Mouse (Mus musculus) lung, postnatal 25 days (tissue): Measurements from ENCODE around the gene Rps24.
A peak's percentile ranks its signal among the peaks of the same experiment; 100 is the strongest.

Source experiments
- DNase-seq: peaks from one replicate; pipeline ENCODE4 v3.0.0; 2022; ENCODE audit warnings: low spot score

The Rps24 gene

DNA sequence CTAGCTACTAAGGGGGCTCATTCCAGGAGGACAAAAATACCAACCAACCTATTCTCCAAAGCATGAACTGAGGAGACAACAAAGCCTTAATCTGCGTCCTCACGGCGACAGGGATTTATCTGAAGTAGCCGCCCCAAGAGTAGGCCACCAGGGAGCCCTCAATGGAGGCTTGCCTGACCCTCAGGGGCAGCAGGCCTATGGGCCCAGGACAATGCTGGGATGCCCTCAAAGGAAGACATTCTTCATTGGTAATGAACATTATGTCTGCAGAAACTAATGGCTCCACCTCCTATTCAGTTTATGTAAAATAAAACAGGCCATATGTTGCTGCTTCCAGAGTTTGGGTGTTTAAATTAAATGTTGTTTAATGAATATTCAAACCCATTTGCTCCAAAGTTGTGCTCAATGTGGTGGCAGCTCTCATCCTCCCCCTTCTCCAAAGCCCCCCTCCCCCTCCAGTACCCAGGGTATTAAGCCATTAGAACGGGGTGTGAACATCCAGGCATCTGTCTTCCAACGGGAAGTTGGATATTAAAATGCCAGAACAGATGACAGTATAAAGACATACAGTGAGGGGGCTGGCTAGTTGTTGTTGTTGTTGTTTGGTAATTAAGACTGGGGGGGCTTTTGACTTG is 25.7 kb downstream of the Rps24 start:
- no peak for DNase-seq

DNA sequence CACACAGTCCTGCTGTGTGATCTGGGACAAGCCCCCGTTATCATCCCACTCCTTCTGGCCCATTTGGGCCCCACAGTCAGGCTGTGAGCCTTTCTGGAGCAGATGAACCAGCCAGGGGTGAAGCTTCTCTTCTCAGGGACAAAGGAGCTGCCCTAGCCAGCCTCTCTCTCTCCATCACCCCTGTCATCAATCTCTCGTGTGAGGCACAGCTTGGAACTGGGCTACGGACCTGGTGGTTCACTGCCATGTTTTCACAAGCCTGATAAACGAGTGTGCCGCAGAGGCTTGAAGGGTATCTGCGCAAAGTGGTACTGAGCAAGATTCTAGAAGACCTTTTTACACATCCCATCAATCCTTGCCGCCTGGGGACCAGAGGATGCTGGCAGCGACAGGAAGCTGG is 34.7 kb downstream of the Rps24 start:
- DNase-seq, result no peak

DNA sequence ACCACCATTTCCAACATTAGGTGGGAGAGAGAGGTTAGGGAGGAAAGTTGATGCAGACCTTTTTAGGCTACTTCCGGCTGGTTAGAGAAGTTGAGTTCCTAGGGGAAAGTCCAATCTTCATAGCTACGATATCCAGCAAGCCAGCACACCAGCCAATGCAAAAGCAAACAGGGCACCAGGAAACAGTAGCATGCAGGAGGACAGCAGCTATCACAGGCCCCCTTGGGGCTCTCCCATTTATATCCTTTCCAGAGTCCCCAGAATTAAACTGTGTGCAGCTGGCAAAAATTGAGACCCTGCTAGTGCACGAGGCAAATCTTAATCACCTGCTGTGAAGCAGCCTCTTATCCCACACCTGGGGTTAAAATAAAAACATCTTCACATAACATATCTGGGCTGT is 38.2 kb downstream of the Rps24 start:
- DNase-seq, result no peak

DNA sequence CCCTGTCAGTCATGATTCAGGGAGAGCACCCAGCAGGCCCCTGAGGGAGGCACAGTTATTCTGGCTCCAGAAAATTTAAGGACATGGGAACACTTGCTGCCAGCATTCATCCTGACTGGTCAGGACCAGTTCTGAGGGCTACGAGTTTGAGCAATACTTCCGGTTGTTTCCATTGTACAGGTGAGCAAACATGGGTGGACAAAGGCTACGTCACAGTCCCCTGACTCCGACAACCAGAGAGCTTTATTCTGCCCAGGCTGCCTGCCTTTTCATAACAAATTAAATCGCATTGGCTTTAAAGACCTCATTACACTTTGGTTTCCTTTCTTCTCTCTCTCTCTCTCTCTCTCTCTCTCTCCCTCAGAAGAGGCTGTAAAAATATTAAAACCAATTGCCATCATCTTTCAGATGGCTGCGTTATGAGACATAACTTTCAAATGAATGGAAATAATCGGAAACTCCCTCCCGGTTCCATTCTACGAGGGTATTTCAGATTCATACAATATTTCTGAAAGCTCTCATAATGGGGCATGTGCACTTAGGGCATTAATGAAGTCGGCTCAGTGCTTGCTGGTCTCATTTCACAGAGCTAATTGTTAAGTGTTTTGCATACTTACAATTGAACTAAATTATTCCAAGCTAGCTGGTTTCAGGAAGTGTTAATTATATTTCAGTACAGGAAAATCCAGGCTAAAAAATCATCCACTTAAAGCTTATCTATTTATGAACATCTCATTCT is 38.9 kb downstream of the Rps24 start:
- peak; percentile 27 for DNase-seq

DNA sequence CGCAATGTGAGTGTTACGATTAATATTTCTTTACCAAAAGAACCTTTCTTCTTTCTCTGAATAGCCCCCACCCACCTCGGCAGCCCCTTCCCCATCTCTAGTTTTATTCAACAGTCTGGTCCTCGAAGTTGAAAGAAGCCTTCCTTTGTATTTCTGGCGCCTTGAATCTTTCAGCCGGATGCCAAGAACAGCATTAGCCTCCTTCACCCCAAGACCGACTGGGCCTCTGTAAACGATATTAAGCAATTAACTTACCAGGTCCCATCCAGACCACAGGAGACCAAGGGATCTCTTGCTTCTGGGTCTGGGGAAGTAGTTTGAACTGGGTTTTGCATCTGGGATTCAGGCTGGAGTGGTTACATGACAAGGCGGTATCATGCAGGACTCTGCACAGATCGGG is 39.5 kb downstream of the Rps24 start:
- no peak for DNase-seq

DNA sequence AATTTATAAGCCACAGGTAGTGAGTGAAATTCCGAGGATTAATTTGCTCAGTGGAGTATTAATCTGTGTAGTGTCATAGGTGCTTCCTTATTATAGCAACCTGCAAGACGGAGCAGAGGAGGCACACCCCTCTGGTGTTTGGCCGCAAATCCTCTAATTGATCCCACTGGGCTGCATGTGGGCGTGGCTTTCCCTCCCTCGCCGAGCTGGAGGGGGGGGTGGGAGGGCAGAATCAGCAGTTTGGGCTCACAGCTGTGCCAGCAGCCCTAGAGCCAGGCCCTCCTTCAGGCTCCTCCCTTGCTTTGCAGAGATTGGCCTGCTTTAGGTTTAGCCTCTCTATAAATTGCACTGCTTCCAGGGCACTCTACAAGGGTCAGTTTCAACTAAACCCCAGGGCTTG is 43.3 kb downstream of the Rps24 start:
- no peak for DNase-seq

DNA sequence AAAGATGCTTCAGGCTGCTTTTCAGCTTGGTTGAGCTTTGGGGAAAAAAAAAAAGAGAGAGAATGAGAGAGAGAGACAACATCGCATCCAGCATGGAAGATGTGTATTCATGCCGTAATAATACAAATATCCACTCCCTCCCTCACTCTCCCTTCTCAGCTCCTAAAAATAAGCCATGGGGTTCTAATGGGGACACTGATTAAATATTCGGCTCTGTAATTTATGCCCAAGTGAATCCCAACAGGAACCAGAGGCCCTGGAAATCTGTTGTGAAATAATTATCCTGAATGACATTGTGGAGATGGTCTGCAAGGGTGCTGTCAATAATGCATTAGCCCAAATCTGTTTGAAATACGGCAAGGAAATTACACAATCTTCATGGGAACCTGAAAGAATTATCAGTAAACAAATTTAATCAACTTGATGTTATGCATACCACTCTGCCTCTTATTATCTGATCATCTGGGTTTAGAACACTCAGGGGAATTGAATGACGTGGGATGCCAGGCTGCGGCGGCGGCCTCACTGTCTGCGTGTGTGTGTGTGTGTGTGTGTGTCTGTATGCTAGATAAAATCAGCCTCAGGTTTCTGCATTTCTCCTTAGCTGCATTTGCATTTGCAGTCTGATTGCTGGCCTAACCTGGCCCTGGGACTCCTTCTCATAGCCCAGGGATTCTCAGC is 48.1 kb downstream of the Rps24 start:
- DNase-seq, result no peak

DNA sequence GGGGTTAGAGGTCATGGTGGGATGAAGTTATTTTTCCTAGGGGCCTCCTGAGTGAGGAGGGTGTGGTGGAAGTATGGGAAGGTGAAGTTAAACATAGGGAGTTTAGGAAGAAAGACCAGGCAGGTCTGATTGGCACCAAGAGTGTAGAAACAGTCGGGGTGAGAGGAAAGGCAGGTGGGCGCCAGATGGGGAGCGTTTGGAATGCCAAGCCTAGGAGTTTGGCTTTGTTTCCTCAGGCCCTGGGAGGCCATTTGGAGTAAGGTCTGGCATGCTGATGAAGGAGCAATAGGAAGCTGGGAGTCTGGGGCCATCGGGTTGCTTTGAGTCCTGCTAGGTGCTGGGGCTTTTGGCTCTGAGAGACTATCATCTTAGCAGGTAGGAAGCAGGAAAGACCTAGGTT is 56.0 kb downstream of the Rps24 start:
- no peak for DNase-seq

DNA sequence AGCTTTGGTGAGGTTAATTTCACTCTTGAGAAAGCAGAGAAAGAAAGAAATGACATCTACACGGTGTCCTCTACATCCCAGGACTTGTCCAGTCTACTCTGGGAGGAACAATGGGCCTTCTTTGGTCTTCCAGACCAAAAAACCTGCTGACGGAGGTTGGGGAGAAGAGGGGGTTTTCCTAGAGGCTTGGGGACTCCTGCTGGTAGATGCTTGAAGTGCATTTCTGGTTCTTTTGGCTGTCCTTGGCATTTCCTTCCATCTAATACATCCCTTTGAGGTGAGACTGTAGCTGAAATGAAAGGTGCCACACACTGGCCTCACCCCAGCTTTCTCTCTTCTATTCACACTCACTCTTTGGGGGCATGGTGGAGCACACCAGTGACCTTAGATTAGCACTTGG is 57.1 kb downstream of the Rps24 start:
- peak; percentile 4 for DNase-seq
